Mouse (Mus musculus): ENCODE measurements at regions not wholly inside any gene's neighbourhood (a gene's known extent, or its start where the extent isn't known, plus 50 kb on each side); places are given as distances from the start of the nearest gene placed in this dataset.

DNA sequence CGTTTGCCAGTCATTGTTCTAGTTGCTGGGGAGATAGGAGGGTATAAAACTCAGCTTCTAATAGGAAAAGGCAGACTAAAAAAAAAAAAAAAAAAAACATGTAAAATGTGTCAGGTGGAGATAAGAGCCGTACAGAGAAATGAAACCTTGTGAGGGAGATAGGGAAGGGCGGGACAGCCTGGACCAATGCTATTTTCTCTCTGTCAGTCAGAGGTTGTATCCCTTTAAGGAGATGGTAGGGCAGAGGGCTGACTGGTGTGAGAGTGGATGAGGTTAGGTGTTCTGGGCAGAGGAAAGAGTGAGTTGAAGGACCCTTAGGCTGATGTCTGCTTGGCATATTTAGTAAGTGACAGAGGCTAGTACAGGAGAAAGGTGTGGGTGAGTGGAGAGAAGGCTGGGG lies 169.2 kb upstream of the Serpine2 start:
- H3K27ac ChIP-seq (ENCODE audit: control insufficient read depth, low read depth, low read length) = no peak overlapping the region
- no peaks in the 10 kb centered on the region for H3K27me3 ChIP-seq (ENCODE audit: control insufficient read depth in 1 of 2, insufficient read depth in 2 of 2, low read length in 2 of 2)
- H3K9me3 ChIP-seq (replicated peaks; ENCODE audit: insufficient read depth, low read length) = no peaks in the 10 kb centered on the region
- no peaks in the 10 kb centered on the region; a peak in 1 of 4 replicates for H3K36me3 ChIP-seq (ENCODE audit: control insufficient read depth in 1 of 2, insufficient read depth in 2 of 2, low read length in 2 of 2)
- TF ChIP-seq POLR2A (IDR thresholded peaks at IDR 0.05; ENCODE audit: control insufficient read depth in 1 of 2, insufficient read depth in 1 of 2, low read depth in 1 of 2, low read length in 2 of 2, poor library complexity in 1 of 2) (no peak), MEF2A (IDR thresholded peaks at IDR 0.05; ENCODE audit: extremely low read depth, insufficient replicate concordance, low read depth, low read length, poor library complexity, severe bottlenecking) (no peak), ZNF384 (IDR thresholded peaks at IDR 0.05; ENCODE audit: low read depth, low read length) (peak; percentile 98), USF2 (IDR thresholded peaks at IDR 0.05; ENCODE audit: borderline replicate concordance in 1 of 2, insufficient read depth in 1 of 2, low read depth in 1 of 2, low read length in 2 of 2) (no peak), CTCF (IDR thresholded peaks at IDR 0.05 in 2 of 3, conservative IDR thresholded peaks at IDR 0.05 in 1 of 3; ENCODE audit: control insufficient read depth in 1 of 3, insufficient read depth in 1 of 3, low read depth in 2 of 3, low read length in 3 of 3, poor library complexity in 1 of 3, severe bottlenecking in 1 of 3) (no peak), RCOR1 (IDR thresholded peaks at IDR 0.05; ENCODE audit: low read depth, low read length) (0 out of 2 replicates have a peak, but pooled peaks have one; percentile 45), ETS1 (IDR thresholded peaks at IDR 0.05; ENCODE audit: low read depth, low read length) (0 out of 2 replicates have a peak, but pooled peaks have one; percentile 34), GATA1 (IDR thresholded peaks at IDR 0.05; ENCODE audit: low read depth, low read length) (peak; percentile 86), TAL1 (IDR thresholded peaks at IDR 0.05; ENCODE audit: low read length) (peak; percentile 64), MXI1 (IDR thresholded peaks at IDR 0.05; ENCODE audit: low read depth, low read length) (no peak), ELF1 (IDR thresholded peaks at IDR 0.05; ENCODE audit: low read depth, low read length) (no peak), EP300 (IDR thresholded peaks at IDR 0.05; ENCODE audit: low read depth in 1 of 2, low read length in 2 of 2) (peak; percentile 78 to 81), NRF1 (IDR thresholded peaks at IDR 0.05; ENCODE audit: insufficient read depth, low read depth, low read length, poor library complexity, severe bottlenecking) (no peak), HCFC1 (IDR thresholded peaks at IDR 0.05; ENCODE audit: low read depth, low read length) (no peak), MAFK (IDR thresholded peaks at IDR 0.05; ENCODE audit: borderline replicate concordance, low read depth, low read length) (no peak), E2F4 (IDR thresholded peaks at IDR 0.05; ENCODE audit: borderline replicate concordance, low read depth, low read length) (no peak), TCF12 (IDR thresholded peaks at IDR 0.05; ENCODE audit: low read depth, low read length) (peak; percentile 86), KAT2A (conservative IDR thresholded peaks at IDR 0.05; ENCODE audit: low read depth, low read length) (no peak), SIN3A (IDR thresholded peaks at IDR 0.05; ENCODE audit: low read length) (no peak), GABPA (IDR thresholded peaks at IDR 0.05; ENCODE audit: low read depth, low read length) (no peak), SMC3 (IDR thresholded peaks at IDR 0.05; ENCODE audit: low read depth, low read length) (no peak), CHD2 (IDR thresholded peaks at IDR 0.05; ENCODE audit: low read length) (no peak)
- no peak overlapping the region for H3K4me3 ChIP-seq (ENCODE audit: control insufficient read depth in 1 of 2, insufficient read depth in 1 of 2, low read depth in 2 of 2, low read length in 2 of 2)
- H3K4me1 ChIP-seq (ENCODE audit: control insufficient read depth in 1 of 2, insufficient read depth in 2 of 2, low read length in 2 of 2) = peaks cover 0 to 10% of the 10 kb centered on the region in 2 experiments; a peak in 2 of 4 replicates
- H3K9ac ChIP-seq (ENCODE audit: control insufficient read depth, low read depth, low read length, poor library complexity, severe bottlenecking) = no peak overlapping the region
- DNase-seq (ENCODE audit: low read depth, low spot score) = peak; percentile 76
- H3K79me2 ChIP-seq (ENCODE audit: control insufficient read depth, insufficient read depth, low read length, poor library complexity) = no peaks in the 10 kb centered on the region

All from MEL (cell line).